Mouse (Mus musculus) spleen, postnatal 10 days (tissue): ENCODE measurements at regions not wholly inside any gene's neighbourhood (a gene's known extent, or its start where the extent isn't known, plus 50 kb on each side); places are given as distances from the start of the nearest gene placed in this dataset.
"Not testable (repeated sequence)": the region's sequence is repeated elsewhere in the genome, so short reads cannot be mapped to it uniquely, and the experiment has no call there.

Experiments
- DNase-seq, 2 experiments: peaks; one replicate each; pipeline ENCODE4 v3.0.0; 2021 to 2022; ENCODE audit warnings: low spot score in 2 of 2

DNA sequence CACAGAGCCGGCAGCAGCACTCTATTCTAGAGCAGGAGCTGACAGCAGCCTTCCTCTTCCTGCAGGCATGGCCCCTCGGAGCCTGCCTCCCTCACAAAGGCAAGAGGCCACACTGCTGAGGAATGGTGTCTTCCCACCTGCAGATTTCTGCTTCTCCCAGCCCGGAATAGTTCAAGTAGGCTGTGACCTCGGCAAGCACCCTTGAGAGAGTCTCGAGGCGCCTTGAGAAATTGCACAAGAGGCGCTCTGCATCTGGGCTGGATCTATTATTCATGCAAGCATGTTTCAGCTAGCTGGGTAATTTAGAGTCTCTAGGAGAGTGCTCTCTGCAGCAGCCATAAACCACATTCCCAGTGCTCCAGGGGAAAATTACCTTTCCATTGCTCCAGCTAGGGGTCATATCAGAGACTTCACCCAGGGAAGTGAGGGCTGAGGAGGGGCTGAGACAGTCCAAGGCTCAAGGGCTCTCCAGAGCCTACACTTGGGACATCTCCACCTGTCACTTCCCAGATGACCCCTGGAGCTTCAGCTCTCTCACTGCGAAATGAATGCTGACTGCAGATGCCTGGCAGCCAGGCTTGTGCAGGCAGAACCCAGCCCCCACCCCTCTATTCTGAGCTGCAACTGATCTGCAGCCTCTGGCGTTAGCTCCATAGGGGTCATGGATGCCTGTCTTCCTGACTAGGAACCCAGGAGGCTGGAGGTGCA, 247.9 kb upstream of the Myt1l start:
- DNase-seq: no peak

DNA sequence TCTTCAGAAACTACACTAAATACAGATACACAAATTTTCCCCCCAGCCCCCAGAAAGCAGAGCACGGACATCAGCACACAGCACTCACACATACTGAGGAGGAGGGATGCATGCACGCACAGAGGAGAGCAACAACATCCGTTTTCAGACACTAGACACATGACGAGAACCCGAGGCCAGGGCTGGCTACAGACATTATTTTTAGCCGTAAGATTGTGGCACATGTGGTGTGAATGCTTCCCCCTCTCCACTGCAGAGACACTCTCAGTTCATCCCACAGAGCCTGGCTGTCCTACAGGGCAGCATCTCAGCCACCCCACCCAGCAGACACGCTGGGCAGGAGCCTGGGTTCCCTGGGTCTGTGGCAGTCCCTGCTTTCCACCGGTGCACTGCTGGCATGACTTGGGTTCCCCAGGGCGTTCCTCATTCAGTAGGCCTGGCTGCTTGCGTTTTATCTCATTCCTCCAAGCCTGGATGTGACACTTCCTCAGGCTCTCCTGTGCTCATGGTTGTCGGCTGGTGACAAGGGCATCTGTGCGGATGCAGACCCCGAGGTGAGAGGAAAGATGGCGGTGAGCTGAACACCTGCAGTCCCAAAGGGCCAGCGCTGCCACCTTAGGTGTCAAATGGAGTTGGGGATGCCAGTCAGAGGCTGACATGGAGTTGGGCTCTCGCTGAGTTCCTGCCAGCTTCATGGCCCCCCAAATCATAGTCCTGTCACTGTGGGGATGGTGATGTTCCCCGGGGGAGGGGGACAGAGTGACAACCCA, 247.1 kb upstream of the Myt1l start:
- DNase-seq: no peak

DNA sequence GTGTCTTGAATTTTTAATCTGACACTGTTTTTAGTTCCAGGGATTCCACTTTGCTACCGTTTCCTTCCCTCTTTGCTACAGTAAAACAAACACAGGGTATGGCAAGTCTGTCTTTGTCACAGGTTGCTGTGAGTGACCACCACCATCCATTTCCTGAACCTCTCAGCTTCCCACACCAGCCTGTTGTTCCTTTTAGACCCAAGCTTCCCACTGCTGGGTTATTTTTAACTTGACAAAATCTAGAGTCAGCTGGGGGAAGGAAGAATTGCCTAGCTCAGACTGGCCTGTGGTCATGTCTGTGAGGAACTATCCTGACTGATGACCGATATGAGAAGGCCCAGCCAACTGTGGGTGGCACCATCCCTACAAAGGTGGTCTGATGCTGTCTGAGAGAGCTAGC, 239.4 kb upstream of the Myt1l start:
- DNase-seq: no peak

DNA sequence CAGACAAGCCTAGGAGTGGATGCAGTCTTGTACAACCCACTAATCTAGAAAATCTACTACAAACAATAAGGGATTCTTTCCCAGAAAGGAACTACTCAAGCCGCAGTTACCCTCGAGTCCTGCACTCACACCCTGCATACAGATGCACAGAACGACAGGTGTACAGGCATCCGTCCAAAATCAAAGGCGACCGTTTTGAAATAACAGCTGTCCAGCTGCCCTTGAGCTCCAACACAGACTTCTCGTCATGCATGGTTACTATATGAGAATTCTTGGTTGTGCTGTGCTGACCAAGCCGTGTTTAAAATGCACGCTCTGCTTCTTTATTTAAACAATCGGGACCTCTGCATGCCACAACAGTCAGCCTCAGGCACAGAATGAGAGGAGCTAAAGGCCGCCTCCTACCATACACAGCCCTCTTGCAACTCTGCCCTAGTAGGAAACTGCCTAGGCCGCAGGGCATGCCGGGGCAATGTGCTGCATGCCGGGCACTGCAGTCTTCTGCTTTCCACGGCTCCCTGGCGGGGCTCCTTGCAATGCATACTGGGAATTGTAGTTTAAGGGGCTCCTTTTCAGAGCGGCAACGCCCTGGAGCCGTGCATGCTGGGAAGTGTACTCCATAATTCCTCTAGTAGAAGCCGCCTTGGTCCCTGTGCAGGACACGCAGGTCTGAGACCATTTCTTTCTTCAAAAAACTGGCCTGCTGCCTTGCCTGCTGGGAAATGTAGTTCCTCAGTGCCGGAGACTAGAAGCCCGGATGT, 237.4 kb upstream of the Myt1l start:
- peak; percentile 38 to 81 for DNase-seq

DNA sequence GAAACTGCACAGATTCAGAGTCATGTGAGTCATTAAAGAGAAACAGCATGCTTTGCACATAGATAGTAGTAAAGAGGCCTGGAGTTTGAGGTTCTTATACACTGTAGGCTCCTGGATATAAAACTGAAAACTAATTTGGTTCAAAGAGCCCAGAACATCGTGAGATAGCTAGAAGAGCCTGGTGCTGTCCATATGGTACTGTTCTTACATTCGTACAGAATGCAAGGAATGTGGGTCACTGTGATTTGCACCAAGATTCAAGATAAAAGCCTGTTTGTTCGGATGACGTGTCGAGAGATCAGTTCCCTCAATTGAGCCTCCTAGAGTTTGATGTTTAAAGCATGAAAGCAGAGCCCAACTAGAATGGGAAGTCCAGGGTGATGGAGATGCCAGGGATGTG, 230.2 kb upstream of the Myt1l start:
- no peak for DNase-seq

DNA sequence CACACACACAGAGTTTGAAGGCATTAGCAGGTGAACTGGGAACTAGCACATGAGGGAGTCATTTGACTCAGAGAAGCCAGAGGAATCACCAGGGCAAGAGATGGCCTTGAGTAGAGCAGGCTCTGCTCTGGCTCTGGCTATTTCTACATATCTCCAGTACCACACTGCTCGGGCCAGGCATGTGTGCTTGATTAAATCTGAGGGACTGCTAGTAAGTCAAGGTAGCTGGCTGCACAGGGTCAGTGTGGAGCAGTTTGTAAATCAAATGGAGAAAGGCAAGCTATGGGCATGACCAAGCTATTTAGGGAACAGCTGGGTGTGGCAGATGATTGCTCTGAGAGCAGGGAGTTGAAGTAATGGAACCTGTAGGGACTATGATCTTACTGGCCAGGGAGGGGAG, 212.5 kb upstream of the Myt1l start:
- no peak for DNase-seq

DNA sequence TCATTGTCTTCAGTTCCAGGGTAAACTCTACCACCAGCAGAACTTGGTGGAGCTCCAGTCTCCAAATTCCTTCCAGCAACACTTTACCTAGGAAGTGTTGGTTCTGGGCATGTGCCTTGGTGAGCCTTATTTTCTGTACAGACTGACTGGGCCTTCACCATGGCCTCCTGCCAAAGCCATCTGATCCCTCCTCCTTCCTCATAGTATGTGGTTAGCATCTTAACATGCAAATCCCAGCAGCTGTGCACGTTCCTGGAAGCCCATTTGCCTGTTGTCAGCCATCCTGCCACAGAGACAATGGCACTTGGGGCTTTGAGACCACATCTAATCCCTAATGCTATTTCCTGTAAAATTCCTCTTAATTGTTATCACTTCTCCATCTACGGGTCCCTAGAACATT, 206.7 kb upstream of the Myt1l start:
- DNase-seq: no peak

DNA sequence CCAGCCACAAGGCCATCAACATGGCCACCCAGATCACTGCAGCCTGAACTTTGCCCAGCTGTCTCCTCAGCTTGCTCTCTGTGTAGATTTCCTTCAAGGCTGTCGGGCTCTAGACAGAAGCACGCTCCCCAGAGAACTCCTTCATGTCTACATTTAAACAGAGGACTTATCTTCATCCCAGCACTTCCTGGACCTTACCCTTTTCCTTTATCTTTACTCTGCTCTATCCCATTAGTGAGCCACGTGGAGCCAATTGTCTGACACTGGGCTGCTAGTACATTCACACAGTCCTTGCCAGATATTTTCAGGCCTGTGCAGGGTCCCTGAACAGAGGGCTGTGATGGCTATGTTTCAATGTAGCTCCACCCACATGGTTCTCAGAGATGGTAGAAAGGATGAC, 204.7 kb upstream of the Myt1l start:
- no peak for DNase-seq

DNA sequence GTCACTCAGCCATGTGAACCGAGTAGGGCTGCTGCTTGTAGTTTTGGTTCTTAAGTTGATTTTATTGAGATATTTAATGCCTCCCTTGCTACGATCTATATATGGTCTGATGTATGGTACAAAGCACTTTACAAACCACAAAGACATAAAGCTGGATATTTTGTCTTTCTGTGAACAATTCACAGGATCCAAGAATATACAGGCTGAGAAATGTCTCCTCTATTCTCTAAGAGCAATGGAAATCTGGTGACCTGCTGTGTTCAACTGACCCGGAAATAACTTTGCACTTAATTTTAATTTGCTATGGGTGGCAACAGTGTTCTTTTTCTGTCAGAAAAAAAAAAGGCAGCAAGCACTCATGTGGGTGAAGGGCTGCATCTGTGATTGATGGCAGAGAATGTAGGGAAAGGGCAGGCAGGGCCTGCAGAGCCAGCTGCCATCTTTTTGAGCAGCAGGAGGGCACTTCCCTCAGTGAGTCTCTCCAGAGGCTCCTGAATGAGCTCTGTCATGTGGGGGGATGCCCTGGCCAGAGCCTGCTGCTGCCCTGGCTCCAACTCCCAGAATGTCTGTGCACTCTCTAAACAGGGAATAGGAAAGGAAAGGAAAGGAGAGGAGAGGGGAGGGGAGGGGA, 192.2 kb upstream of the Myt1l start:
- DNase-seq: no peak

DNA sequence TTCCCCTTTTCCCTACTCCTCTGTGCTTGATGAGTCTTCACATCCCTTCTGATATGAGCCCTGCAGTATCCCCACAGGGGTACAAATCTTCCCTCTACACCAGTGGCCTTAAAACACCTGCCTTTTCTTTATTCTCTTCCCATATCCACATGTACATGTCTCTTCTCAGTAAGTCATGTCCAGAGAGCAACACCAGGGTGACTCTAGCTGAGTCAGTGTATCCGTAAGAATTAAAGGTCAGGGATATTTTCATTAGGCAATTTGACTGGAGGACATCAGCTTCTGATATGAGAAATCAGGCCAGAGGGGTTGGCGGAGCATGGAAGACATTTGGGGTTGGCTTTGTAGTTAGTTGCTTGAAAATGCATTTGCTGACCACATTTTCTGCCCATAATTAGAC, 190.8 kb upstream of the Myt1l start:
- no peak for DNase-seq

DNA sequence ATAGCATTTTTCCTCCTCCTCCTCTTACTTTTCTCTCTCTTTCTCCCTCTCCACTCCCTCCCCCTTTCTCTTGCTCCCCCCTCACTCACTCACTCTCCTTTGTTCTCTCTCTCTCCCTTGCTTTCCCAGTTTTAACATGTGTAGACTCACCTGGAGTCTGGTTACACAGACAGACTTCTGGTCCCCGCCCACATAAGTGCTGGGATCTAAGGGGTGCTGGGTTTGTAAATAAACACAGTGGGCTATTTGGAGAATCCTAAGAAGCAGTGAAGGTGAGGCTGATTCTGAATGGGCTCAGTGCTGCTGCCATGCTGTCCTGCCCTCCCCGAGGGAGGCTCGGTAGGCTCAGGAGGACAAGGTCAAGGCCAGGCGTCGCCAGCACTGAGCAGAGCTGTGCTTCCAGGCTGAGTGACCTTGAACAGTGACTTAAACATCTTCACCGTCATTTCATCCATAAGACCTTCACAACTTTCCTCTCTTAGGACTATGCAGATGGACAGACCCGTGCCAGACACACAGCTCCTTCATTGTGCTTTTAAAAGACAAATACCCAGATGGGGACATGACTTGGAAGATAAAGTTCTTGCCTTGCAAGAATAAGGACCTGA, 186.7 kb upstream of the Myt1l start:
- DNase-seq: no peak

DNA sequence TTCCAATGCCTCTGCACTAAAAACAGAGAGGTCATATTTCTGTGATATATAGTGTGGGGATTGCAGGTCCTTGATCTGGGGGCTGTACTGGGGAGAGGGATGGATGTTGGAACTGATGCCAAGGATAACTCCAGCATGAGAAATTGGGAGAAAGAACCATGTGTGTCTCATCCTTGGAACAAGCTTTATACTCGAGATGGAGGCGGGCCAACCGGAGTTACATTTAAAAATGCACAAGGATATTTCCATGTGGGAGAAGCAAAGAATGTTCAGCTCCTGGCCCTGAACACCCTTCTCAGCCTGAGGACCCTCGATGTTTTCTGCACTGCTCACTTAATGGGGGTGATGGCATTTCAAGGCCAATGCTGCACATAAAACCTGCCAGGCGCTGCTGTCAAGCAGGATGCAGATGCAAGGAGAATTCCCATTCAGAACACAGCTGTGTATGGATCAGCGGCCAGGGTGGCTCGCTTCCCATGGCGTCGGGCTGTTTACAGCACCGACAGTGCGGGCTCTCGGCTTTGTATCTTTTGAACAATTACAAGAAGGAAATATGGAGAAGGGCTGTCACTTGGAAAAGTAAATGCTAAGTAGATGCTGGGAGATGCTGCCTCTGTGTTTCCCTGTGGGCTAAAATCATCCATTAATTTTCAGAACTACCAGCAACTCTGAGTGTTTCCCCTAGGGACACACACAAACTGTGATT, 184.9 kb upstream of the Myt1l start:
- no peak for DNase-seq

DNA sequence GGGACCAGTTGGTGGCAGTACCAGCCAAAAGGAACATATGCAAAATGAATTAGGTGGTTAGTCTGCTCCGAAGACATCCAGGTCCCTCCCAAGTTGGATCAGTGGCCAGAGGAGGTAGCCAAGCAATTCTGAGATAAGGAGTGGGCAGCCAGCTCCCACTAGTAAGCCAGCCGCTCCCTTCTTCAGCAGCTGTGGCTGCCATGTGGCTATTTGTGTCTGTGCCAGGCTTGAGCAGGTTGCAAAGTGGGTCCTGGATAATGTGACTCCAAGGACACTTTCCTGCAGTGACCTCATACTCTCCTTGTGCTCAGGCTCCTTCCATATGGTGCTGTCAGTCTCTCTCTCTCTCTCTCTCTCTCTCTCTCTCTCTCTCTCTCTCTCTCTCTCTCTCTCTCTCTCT, 179.5 kb upstream of the Myt1l start:
- DNase-seq: no peak

DNA sequence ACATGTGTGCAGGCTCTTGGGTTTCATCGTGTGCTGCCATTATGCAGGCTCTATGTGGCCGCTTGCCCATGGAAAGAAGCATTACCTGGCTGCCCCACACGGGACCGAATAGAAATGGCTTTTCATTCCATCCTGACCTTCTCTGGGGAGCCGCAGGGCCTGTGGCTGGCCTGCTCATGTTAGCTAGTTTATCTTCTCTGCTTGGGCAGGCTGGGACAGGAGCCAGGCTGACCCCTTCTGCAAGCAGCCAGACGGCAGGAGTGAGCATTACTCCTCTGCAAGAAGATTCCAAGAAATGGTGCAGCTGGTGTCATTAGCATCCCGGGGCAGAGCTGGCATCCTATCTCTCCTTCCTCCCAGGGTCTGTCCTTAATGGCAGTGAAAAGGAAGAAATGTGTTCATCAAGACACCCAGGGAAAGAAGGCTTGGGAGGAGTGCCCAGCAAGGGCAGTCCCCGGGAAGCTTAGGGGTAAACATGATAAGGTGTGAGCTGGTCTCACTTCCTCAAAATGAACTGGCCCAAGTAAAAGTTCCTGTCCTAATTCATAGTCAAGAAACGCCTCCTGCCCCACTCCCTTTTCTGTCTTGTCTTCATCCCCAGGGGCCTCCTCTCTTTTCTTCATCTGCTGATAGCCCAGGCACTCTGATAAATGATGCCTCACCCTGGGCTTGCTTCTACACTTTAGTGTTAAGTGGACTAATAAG, 178.9 kb upstream of the Myt1l start:
- no peak for DNase-seq

DNA sequence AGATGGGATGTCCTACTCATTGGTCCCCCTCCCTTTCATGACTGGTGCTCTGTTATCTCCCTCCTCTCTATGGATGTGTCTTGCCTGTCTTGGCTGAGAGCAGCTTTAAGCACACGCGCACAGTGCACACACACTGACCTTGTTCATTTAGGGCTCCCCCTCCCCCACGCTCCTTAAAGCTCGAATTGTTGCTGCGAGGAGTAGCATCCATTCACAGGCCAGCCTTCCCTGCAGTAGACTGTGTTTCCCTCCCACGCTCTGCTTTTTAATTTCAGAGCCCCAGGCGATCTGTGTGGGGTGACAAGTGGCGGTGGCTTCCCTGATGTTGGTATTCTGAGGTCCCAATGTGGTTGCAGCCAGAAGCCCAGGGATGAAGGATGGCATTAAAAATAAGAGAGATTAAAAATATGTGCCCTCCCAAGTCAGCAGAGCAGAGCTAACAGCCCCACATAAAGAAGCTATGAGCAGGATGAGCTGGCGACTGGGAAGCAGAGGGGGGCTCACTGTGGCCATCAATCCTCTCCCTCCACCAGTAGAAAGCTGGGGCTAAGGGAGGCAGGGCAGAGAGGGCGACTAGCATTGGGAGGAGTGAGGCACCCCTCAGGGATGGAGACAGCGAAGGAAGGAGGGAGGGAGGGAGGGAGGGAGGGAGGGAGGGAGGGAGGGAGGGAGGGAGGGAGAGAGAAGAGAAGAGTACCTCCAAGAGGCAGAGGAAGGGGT, 174.2 kb upstream of the Myt1l start:
- DNase-seq: no peak

DNA sequence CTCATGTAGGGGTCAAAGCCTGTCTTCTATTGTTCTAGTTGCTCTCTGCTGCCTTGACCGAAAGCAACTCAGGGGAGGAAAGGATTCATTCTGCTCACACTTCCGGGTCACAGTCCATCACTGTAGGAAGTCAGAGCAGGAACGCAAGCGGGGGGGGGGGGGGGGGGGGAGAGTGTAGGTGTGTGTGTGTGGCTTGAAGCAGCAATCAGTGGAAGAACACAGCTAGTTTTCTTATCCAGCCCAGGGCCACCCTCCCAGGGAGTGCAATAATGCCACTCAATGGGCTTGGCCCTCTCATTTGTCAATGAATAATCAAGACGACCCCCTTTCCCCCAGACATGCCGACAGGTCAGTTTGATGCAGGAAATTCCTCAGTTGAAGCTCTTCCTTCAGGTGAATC, 173.4 kb upstream of the Myt1l start:
- no peak for DNase-seq

DNA sequence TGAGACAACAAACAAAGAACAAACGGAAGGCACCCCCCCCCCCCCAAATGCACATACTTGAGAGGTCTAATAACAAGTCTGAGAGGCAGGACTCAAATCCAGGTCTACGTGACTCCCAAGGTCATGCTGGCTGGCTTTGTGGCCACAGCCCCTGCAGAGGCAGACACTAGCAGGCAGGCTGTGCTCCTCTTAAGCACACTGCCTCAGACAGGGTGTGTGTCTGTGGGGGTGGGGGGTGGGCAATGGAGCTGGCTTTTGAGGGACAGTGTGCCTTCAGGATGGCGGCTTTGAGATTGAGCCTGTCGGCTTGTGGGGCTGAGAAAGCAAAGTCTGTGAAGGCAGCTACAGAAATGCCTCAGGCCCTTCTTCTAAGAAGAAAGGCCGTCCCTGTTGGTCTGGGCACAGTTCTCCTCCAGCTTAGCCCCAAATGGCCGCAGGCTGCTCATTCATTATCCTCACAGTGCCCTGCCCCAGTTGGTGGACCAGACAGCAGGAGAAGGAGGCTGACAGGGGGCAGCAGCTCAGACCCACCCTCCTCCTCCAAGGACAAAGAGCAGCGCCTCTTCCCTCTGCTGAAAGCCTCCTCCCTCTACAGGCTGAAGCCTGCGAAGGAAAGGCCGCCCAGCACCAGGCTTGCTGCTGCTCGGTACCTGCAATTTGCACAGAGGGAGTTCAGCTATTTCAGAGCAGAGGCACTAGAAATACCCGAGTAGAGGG, 171.3 kb upstream of the Myt1l start:
- no peak for DNase-seq

DNA sequence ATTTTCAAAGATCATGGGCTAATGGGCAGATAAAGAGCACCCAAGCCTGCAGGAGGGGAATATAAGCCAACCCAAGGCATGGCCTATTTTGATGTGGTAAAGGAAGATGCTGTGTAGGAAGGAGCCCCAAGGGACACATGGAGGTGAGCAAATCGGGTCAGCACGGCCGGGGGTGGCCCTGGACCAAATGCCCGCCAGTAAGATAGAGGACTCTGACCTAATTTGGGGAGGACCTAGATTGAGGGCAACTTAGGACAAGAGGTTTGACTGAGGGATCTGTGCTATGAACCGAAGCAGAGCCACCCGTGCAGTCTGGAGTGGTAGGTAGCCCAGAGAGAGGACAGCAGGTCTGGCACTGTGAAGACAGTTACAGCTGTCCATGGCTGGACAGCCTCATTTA, 166.9 kb upstream of the Myt1l start:
- no peak for DNase-seq

DNA sequence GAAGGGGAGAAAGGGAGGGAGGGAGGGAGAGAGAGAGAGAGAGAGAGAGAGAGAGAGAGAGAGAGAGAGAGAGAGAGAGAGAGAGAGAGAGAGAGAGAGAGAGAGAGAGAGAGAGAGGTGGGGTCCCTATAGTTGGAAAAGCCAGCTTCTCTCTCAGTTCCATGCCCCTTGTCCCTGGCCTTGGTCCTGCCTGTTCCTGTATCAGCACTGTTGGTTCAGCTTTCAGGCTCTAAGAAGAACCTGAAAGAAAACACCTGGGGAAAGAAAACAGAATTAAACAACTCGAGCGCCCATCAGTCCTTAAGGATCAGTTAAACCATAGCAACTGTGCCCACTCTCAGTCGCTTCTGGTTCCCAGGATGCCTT, 160.5 kb upstream of the Myt1l start:
- DNase-seq: not testable (repeated sequence)
